Mouse (Mus musculus) MEL (cell line): Measurements from ENCODE around the gene Epb41l2. TPM values are rescaled to one million over a fixed set of nuclear protein-coding genes. Genes with fewer than 3 reads are reported as not detected.

Experiments used
- DNase-seq: peaks from one replicate; pipeline ENCODE4 v3.0.0; 2011; ENCODE audit warnings: low read depth, low spot score
- H3K27ac ChIP-seq: 2 replicates; pipeline ENCODE4 v1.5.1; 2012; ENCODE audit warnings: low read depth, mild to moderate bottlenecking, control low read depth, low read length, moderate library complexity; ENCODE audit not compliant: control insufficient read depth
- H3K27me3 ChIP-seq, 2 experiments: fragments of 150-350 bp in 1 of 2; sonication (generic) in 1 of 2; 2 replicates each; pipeline ENCODE4 v1.6.1; 2012; ENCODE audit warnings: low read length in 2 of 2, mild to moderate bottlenecking in 2 of 2, improper control_type of control experiment in 1 of 2, moderate library complexity in 1 of 2; ENCODE audit not compliant: insufficient read depth in 2 of 2, control insufficient read depth in 1 of 2
- H3K36me3 ChIP-seq, 2 experiments: 2 replicates each; pipeline ENCODE4 v1.6.1; 2012 to 2014; ENCODE audit warnings: low read length in 2 of 2, improper control_type of control experiment in 1 of 2, inconsistent platforms in 1 of 2, mild to moderate bottlenecking in 1 of 2; ENCODE audit not compliant: insufficient read depth in 2 of 2, control insufficient read depth in 1 of 2
- H3K4me1 ChIP-seq, 2 experiments: fragments of 150-350 bp in 1 of 2; sonication (generic) in 1 of 2; 2 replicates each; pipeline ENCODE4 v1.6.1; 2012; ENCODE audit warnings: low read length in 2 of 2, improper control_type of control experiment in 1 of 2, mild to moderate bottlenecking in 1 of 2; ENCODE audit not compliant: insufficient read depth in 2 of 2, control insufficient read depth in 1 of 2
- H3K4me3 ChIP-seq, 2 experiments: fragments of 150-350 bp in 1 of 2; sonication (generic) in 1 of 2; 2 replicates each; pipeline ENCODE4 v1.5.1; 2012; ENCODE audit warnings: low read depth in 2 of 2, low read length in 2 of 2, mild to moderate bottlenecking in 2 of 2, moderate library complexity in 2 of 2, control low read depth in 1 of 2, improper control_type of control experiment in 1 of 2; ENCODE audit not compliant: control insufficient read depth in 1 of 2, insufficient read depth in 1 of 2
- H3K79me2 ChIP-seq: 2 replicates; pipeline ENCODE4 v1.6.1; 2012; ENCODE audit warnings: mild to moderate bottlenecking, low read length, moderate library complexity; ENCODE audit not compliant: control insufficient read depth, poor library complexity, insufficient read depth
- H3K9ac ChIP-seq: 2 replicates; pipeline ENCODE4 v1.6.1; 2012; ENCODE audit warnings: low read depth, mild to moderate bottlenecking, control low read depth, low read length, moderate library complexity; ENCODE audit not compliant: control insufficient read depth, poor library complexity, severe bottlenecking
- H3K9me3 ChIP-seq: fragments of 150-350 bp; sonication (generic); replicated peaks from 2 replicates; pipeline ENCODE4 v1.6.1; 2012; ENCODE audit warnings: mild to moderate bottlenecking, low read length, improper control_type of control experiment, moderate library complexity; ENCODE audit not compliant: insufficient read depth
- CTCF ChIP-seq, 3 experiments: IDR thresholded peaks in 2 of 3; conservative IDR thresholded peaks in 1 of 3; 2 replicates each; pipeline ENCODE4 v1.5.1; 2011 to 2012; ENCODE audit warnings: low read length in 3 of 3, low read depth in 2 of 3, mild to moderate bottlenecking in 2 of 3, improper control_type of control experiment in 1 of 3, inconsistent platforms in 1 of 3, mixed read lengths in 1 of 3, moderate library complexity in 1 of 3; ENCODE audit not compliant: control insufficient read depth in 1 of 3, insufficient read depth in 1 of 3, poor library complexity in 1 of 3, severe bottlenecking in 1 of 3
- E2F4 ChIP-seq: IDR thresholded peaks from 2 replicates; pipeline ENCODE4 v1.6.1; 2011; ENCODE audit warnings: low read depth, low read length, improper control_type of control experiment, borderline replicate concordance
- ETS1 ChIP-seq: IDR thresholded peaks from 2 replicates; pipeline ENCODE4 v1.6.1; 2012; ENCODE audit warnings: low read depth, mild to moderate bottlenecking, inconsistent platforms, low read length, improper control_type of control experiment, moderate library complexity
- GATA1 ChIP-seq: IDR thresholded peaks from 2 replicates; pipeline ENCODE4 v1.6.1; 2011; ENCODE audit warnings: low read depth, low read length, improper control_type of control experiment
- KAT2A ChIP-seq: conservative IDR thresholded peaks from 2 replicates; pipeline ENCODE4 v1.6.1; 2012; ENCODE audit warnings: low read depth, low read length, improper control_type of control experiment, inconsistent platforms
- MAFK ChIP-seq: IDR thresholded peaks from 2 replicates; pipeline ENCODE4 v1.6.1; 2011; ENCODE audit warnings: low read depth, mild to moderate bottlenecking, low read length, improper control_type of control experiment, borderline replicate concordance
- MAX ChIP-seq: IDR thresholded peaks from 2 replicates; pipeline ENCODE4 v1.6.1; 2011; ENCODE audit warnings: low read length, improper control_type of control experiment
- MEF2A ChIP-seq: IDR thresholded peaks from 2 replicates; pipeline ENCODE4 v1.6.1; 2014; ENCODE audit warnings: low read depth, mild to moderate bottlenecking, inconsistent platforms, low read length, improper control_type of control experiment; ENCODE audit not compliant: poor library complexity, insufficient replicate concordance, severe bottlenecking; ENCODE audit errors: extremely low read depth
- MXI1 ChIP-seq: IDR thresholded peaks from 2 replicates; pipeline ENCODE4 v1.6.1; 2011; ENCODE audit warnings: mild to moderate bottlenecking, low read depth, low read length, improper control_type of control experiment
- NRF1 ChIP-seq: IDR thresholded peaks from 2 replicates; pipeline ENCODE4 v1.6.1; 2014; ENCODE audit warnings: low read depth, mild to moderate bottlenecking, inconsistent platforms, low read length, improper control_type of control experiment, moderate library complexity; ENCODE audit not compliant: poor library complexity, insufficient read depth, severe bottlenecking
- POLR2A ChIP-seq, 2 experiments: IDR thresholded peaks; 2 replicates each; pipeline ENCODE4 v1.6.1; 2011 to 2012; ENCODE audit warnings: low read length in 2 of 2, mild to moderate bottlenecking in 2 of 2, control low read depth in 1 of 2, improper control_type of control experiment in 1 of 2, low read depth in 1 of 2, moderate library complexity in 1 of 2; ENCODE audit not compliant: control insufficient read depth in 1 of 2, insufficient read depth in 1 of 2, poor library complexity in 1 of 2
- POLR2AphosphoS2 ChIP-seq: IDR thresholded peaks from 2 replicates; pipeline ENCODE4 v1.6.1; 2011; ENCODE audit warnings: low read length, improper control_type of control experiment
- SMC3 ChIP-seq: IDR thresholded peaks from 2 replicates; pipeline ENCODE4 v1.6.1; 2011; ENCODE audit warnings: low read depth, low read length, improper control_type of control experiment
- TAL1 ChIP-seq: IDR thresholded peaks from 2 replicates; pipeline ENCODE4 v1.6.1; 2012; ENCODE audit warnings: mild to moderate bottlenecking, inconsistent platforms, low read length, moderate library complexity, mixed read lengths
- TCF12 ChIP-seq: IDR thresholded peaks from 2 replicates; pipeline ENCODE4 v1.6.1; 2014; ENCODE audit warnings: low read depth, mild to moderate bottlenecking, inconsistent platforms, low read length, improper control_type of control experiment, moderate library complexity
- ZC3H11A ChIP-seq: IDR thresholded peaks from 2 replicates; pipeline ENCODE4 v1.6.1; 2012; ENCODE audit warnings: low read depth, mild to moderate bottlenecking, inconsistent platforms, low read length, improper control_type of control experiment
- ZKSCAN1 ChIP-seq: IDR thresholded peaks from 2 replicates; pipeline ENCODE4 v1.6.1; 2012; ENCODE audit warnings: low read depth, mild to moderate bottlenecking, inconsistent platforms, low read length, improper control_type of control experiment, moderate library complexity
- ZMIZ1 ChIP-seq: IDR thresholded peaks from 2 replicates; pipeline ENCODE4 v1.6.1; 2012; ENCODE audit warnings: low read depth, mild to moderate bottlenecking, inconsistent platforms, low read length, improper control_type of control experiment, moderate library complexity
- polyA plus RNA-seq, 2 experiments: library from polyadenylated mRNA; stranded (reverse) in 1 of 2; unstranded in 1 of 2; fragments of >175 nt in 1 of 2; fragments of >200 nt in 1 of 2; gene quantifications; 2 replicates each; pipeline versions ENCODE4 v1.2.1 to v1.2.4; 2012; ENCODE audit warnings: low replicate concordance in 2 of 2, low read depth in 1 of 2; ENCODE audit not compliant: insufficient read length in 2 of 2, insufficient read depth in 1 of 2, missing spikeins in 1 of 2
- total RNA-seq: library from RNA; depleted of rRNA; stranded (reverse); fragments of 300-350 nt; gene quantifications from 2 replicates; pipeline ENCODE4 v1.2.3, GENCODE M21; 2012

Gene Epb41l2
- total and polyA plus RNA-seq, 3 experiments = 4.7 to 23.7 TPM; not detected in 1

GRCm38 (mm10) chr10:25441405-25441804, 81.8 kb downstream of the Epb41l2 start:
- no peak overlapping the region for H3K4me3 ChIP-seq
- no peaks in the 10 kb centered on the region for H3K79me2 ChIP-seq
- no peaks in the 10 kb centered on the region for H3K27me3 ChIP-seq
- H3K27ac ChIP-seq = no peak overlapping the region
- DNase-seq = no peak
- no peaks in the 10 kb centered on the region for H3K9me3 ChIP-seq
- no peak overlapping the region for H3K9ac ChIP-seq
- TF ChIP-seq ZKSCAN1 (no peak), MAX (no peak), KAT2A (no peak), CTCF (IDR thresholded peaks at IDR 0.05 in 2 of 3, conservative IDR thresholded peaks at IDR 0.05 in 1 of 3; ENCODE audit: control insufficient read depth in 1 of 3, insufficient read depth in 1 of 3, low read depth in 2 of 3, low read length in 3 of 3, poor library complexity in 1 of 3, severe bottlenecking in 1 of 3) (no peak)
- no peaks in the 10 kb centered on the region for H3K4me1 ChIP-seq
- no peaks in the 10 kb centered on the region for H3K36me3 ChIP-seq

- no peaks in the 10 kb centered on the region for H3K9me3 ChIP-seq
- H3K36me3 ChIP-seq = no peaks in the 10 kb centered on the region
- DNase-seq = no peak
Measured at GRCm38 (mm10) chr10:25443626-25444025, 84.0 kb downstream of the Epb41l2 start.

GRCm38 (mm10) chr10:25444198-25444783, 84.7 kb downstream of the Epb41l2 start:
- no peak overlapping the region for H3K9ac ChIP-seq
- no peak for TF ChIP-seq TAL1
- H3K9me3 ChIP-seq = no peaks in the 10 kb centered on the region
- no peaks in the 10 kb centered on the region for H3K4me1 ChIP-seq
- no peaks in the 10 kb centered on the region for H3K79me2 ChIP-seq
- no peaks in the 10 kb centered on the region for H3K36me3 ChIP-seq
- no peak overlapping the region for H3K27ac ChIP-seq
- no peak for DNase-seq
- no peaks in the 10 kb centered on the region for H3K27me3 ChIP-seq
- no peak overlapping the region for H3K4me3 ChIP-seq

More at GRCm38 (mm10) chr10:25443626-25444025, 84.0 kb downstream of the Epb41l2 start:
- Histone ChIP-seq H3K4me3 (no peak overlapping the region), H3K27me3 (no peaks in the 10 kb centered on the region), H3K9ac (no peak overlapping the region), H3K27ac (no peak overlapping the region), H3K79me2 (no peaks in the 10 kb centered on the region), H3K4me1 (no peaks in the 10 kb centered on the region)
- TF ChIP-seq POLR2A (IDR thresholded peaks at IDR 0.05; ENCODE audit: control insufficient read depth in 1 of 2, insufficient read depth in 1 of 2, low read depth in 1 of 2, low read length in 2 of 2, poor library complexity in 1 of 2) (no peak), NRF1 (no peak), ZKSCAN1 (no peak), MEF2A (no peak), MAX (no peak), MAFK (no peak), CTCF (IDR thresholded peaks at IDR 0.05 in 2 of 3, conservative IDR thresholded peaks at IDR 0.05 in 1 of 3; ENCODE audit: control insufficient read depth in 1 of 3, insufficient read depth in 1 of 3, low read depth in 2 of 3, low read length in 3 of 3, poor library complexity in 1 of 3, severe bottlenecking in 1 of 3) (no peak), E2F4 (no peak), ZC3H11A (no peak), TCF12 (no peak), SMC3 (no peak), POLR2AphosphoS2 (no peak), ETS1 (no peak), ZMIZ1 (no peak), GATA1 (no peak), MXI1 (no peak)
